Mouse (Mus musculus) hindbrain, embryonic 16.5 days (tissue): Measurements from ENCODE around the gene Axl. TPM values are rescaled to one million over a fixed set of nuclear protein-coding genes. Genes with fewer than 3 reads are reported as not detected.
A peak's percentile ranks its signal among the peaks of the same experiment; 100 is the strongest.

ENCODE experiments used
- ATAC-seq: fragments of 200-750 bp; cut with Nextera tagmentation; 2 replicates; pipeline ENCODE4 v1.8.0; 2017; ENCODE audit warnings: moderate TSS enrichment, moderate library complexity
- H3K27ac ChIP-seq: fragments of 300-500 bp; sonication (generic); 2 replicates; pipeline ENCODE4 v1.5.1; 2014; ENCODE audit warnings: low read depth, mild to moderate bottlenecking, control low read depth, low read length, moderate library complexity
- H3K27me3 ChIP-seq: fragments of 300-500 bp; sonication (generic); replicated peaks from 2 replicates; pipeline ENCODE4 v1.6.1; 2014; ENCODE audit warnings: low read length; ENCODE audit not compliant: control insufficient read depth, insufficient read depth
- H3K36me3 ChIP-seq: fragments of 300-500 bp; sonication (generic); 2 replicates; pipeline ENCODE4 v1.6.1; 2014; ENCODE audit warnings: mild to moderate bottlenecking, low read length, moderate library complexity, mixed read lengths; ENCODE audit not compliant: control insufficient read depth, insufficient read depth
- H3K4me1 ChIP-seq: fragments of 300-500 bp; sonication (generic); 2 replicates; pipeline ENCODE4 v1.6.1; 2014; ENCODE audit warnings: low read depth, low read length; ENCODE audit not compliant: control insufficient read depth, insufficient read depth
- H3K4me2 ChIP-seq: fragments of 300-500 bp; sonication (generic); 2 replicates; pipeline ENCODE4 v1.6.1; 2014; ENCODE audit warnings: mild to moderate bottlenecking, low read length, control low read depth, moderate library complexity
- H3K4me3 ChIP-seq: fragments of 300-500 bp; sonication (generic); 2 replicates; pipeline ENCODE4 v1.5.1; 2014; ENCODE audit warnings: mild to moderate bottlenecking, low read length, control low read depth, moderate library complexity
- H3K9ac ChIP-seq: fragments of 300-500 bp; sonication (generic); 2 replicates; pipeline ENCODE4 v1.6.1; 2014; ENCODE audit warnings: low read depth, mild to moderate bottlenecking, control low read depth, low read length, moderate library complexity
- H3K9me3 ChIP-seq: fragments of 300-500 bp; sonication (generic); 2 replicates; pipeline ENCODE4 v1.6.1; 2014; ENCODE audit warnings: mild to moderate bottlenecking, low read length, moderate library complexity; ENCODE audit not compliant: control insufficient read depth
- WGBS: fragments of 180-500 bp; shearing (Covaris S2); extraction: QIAGEN DNeasy Blood & Tissue Kit; methylation state at CpG from one replicate; pipeline ENCODE4 v1.1.7; 2014; 5-methylcytosine and 5-hydroxymethylcytosine counted together
- polyA plus RNA-seq: library from polyadenylated mRNA; unstranded; fragments of >200 nt; fragmentation: Nextera tagmentation; extraction: Ambion mirVana; gene quantifications from 2 replicates; pipeline ENCODE4 v1.2.1, GENCODE M21; 2015

The Axl gene
- polyA plus RNA-seq, 1 experiment from 2014 or later: 18.1 TPM

DNA sequence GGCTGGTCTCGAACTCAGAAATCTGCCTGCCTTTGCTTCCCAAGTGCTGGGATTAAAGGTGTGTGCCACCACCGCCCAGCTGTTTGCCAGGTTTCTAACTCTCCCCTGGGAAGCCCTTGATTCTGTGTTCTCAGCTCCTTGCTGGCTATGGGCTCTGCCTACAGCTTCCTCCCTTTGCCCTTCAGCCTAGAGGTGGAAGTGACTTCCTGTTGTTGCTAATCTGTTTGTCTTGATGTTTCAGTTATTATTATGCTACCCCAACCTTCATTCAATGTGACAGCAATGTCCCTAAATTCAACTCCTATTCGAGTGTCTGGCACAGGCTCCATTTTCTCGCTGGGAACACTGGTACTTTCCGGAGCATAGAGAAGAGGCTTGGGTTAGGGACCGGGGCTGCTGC is 22.4 kb downstream of the Axl start:
- Histone ChIP-seq H3K27me3 (no peaks in the 10 kb centered on the region), H3K9ac (no peak overlapping the region), H3K4me3 (no peak overlapping the region), H3K4me2 (no peak overlapping the region), H3K4me1 (no peaks in the 10 kb centered on the region), H3K36me3 (no peaks in the 10 kb centered on the region), H3K27ac (no peak overlapping the region), H3K9me3 (no peaks in the 10 kb centered on the region)
- 90% methylated on average over 6 of the region's 6 CpGs for WGBS
- ATAC-seq: no peak

DNA sequence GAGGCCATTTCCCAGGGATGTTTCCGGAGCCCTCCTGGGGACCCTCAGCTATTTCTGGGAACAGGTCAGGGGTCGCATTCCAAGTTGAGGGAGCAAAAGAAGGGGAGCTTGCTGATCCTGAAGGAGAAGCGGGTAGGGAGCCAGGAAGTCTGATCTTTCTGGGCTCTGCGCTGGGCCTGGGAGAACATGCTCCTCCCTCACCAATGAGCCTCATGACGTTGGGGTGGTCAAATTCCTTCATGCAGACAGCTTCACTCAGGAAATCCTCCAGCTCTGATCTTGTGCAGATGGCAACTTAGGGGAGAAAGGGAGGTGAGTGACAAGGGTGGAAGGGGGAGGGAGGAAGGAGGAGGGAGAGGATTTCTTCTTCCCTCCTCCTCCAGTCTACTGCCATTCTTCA is 24.3 kb downstream of the Axl start:
- no peak for ATAC-seq
- no peaks in the 10 kb centered on the region for H3K9me3 ChIP-seq
- no peak overlapping the region for H3K27ac ChIP-seq
- no peak overlapping the region for H3K4me3 ChIP-seq
- H3K27me3 ChIP-seq: no peaks in the 10 kb centered on the region
- 69% methylated on average over 5 of the region's 5 CpGs for WGBS
- H3K9ac ChIP-seq: no peak overlapping the region
- no peaks in the 10 kb centered on the region for H3K36me3 ChIP-seq
- H3K4me2 ChIP-seq: no peak overlapping the region
- no peaks in the 10 kb centered on the region for H3K4me1 ChIP-seq

- Histone ChIP-seq H3K27me3 (no peaks in the 10 kb centered on the region), H3K27ac (no peak overlapping the region), H3K36me3 (no peaks in the 10 kb centered on the region), H3K9me3 (no peaks in the 10 kb centered on the region), H3K4me3 (no peak overlapping the region), H3K9ac (no peak overlapping the region), H3K4me2 (no peak overlapping the region), H3K4me1 (no peaks in the 10 kb centered on the region)
- WGBS: 72% methylated on average over 11 of the region's 11 CpGs
- no peak for ATAC-seq
These were observed 24.8 kb downstream of the Axl start for GRCm38 (mm10) chr7:25763678-25764077.

DNA sequence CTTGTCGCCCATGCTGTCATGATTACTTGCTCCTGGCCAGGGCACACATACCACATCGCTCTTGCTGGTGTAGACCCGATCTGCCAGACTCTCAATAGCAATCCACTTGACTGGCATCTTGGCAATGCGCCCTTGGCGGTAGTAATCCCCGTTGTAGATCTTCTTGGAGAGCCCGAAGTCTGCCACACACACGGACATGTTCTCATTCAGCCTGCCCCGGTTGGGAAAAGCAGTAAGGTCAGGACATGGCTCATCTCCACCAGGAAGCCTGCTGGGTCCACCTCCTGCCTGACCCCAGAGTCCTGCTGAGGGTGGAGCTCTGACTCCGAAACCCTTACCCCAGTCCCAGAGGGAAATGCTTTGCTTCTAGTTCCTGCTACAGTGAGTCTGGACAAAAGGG is 27.2 kb downstream of the Axl start:
- no peak overlapping the region for H3K4me3 ChIP-seq
- ATAC-seq: no peak

GRCm38 (mm10) chr7:25756011-25756410 is 32.5 kb downstream of the Axl start:
- Histone ChIP-seq H3K4me1 (peaks cover 19% of the 10 kb centered on the region), H3K4me2 (peak overlapping the region; percentile 89), H3K36me3 (no peaks in the 10 kb centered on the region), H3K9me3 (no peaks in the 10 kb centered on the region), H3K27me3 (no peaks in the 10 kb centered on the region), H3K27ac (peak overlapping the region; percentile 98), H3K9ac (peak overlapping the region; percentile 47), H3K4me3 (peak overlapping the region; percentile 99)
- under 1% methylated on average over 18 of the region's 18 CpGs for WGBS
- ATAC-seq: peak; percentile 28

More for the DNA sequence above, 27.2 kb downstream of the Axl start:
- H3K4me1 ChIP-seq: no peaks in the 10 kb centered on the region; the same call in 1 of the 2 replicates
- H3K9ac ChIP-seq: no peak overlapping the region
- no peaks in the 10 kb centered on the region for H3K9me3 ChIP-seq
- no peaks in the 10 kb centered on the region for H3K27me3 ChIP-seq
- H3K36me3 ChIP-seq: no peaks in the 10 kb centered on the region
- no peak overlapping the region for H3K27ac ChIP-seq
- no peak overlapping the region for H3K4me2 ChIP-seq
- 61% methylated on average over 10 of the region's 10 CpGs for WGBS

- 0% methylated on average over 15 of the region's 15 CpGs for WGBS
- H3K4me3 ChIP-seq: peak overlapping the region; percentile 99
- H3K36me3 ChIP-seq: no peaks in the 10 kb centered on the region
- H3K9me3 ChIP-seq: no peaks in the 10 kb centered on the region
- peak overlapping the region; percentile 98 for H3K27ac ChIP-seq
- H3K4me1 ChIP-seq: peaks cover 19% of the 10 kb centered on the region
- H3K4me2 ChIP-seq: peak overlapping the region; percentile 89
- peak; percentile 56 for ATAC-seq
- H3K9ac ChIP-seq: peak overlapping the region; percentile 47
- H3K27me3 ChIP-seq: no peaks in the 10 kb centered on the region
These were observed 33.1 kb downstream of the Axl start for GRCm38 (mm10) chr7:25755468-25755833.

GRCm38 (mm10) chr7:25754738-25755467 is 33.6 kb downstream of the Axl start, which contains the start of gene Hnrnpul1:
TSS of gene Hnrnpul1 (minus strand) at chr7:25754757.
- Histone ChIP-seq H3K36me3 (peaks cover 3% of the 10 kb centered on the region), H3K27me3 (no peaks in the 10 kb centered on the region), H3K9me3 (no peaks in the 10 kb centered on the region), H3K4me3 (peak within 1 kb of the TSS; percentile 99), H3K4me2 (peak within 1 kb of the TSS; percentile 96), H3K27ac (peak within 1 kb of the TSS; percentile 98), H3K4me1 (peaks cover 19% of the 10 kb centered on the region), H3K9ac (peak within 1 kb of the TSS; percentile 99)
- under 1% methylated on average over 55 of the region's 55 CpGs for WGBS
- peak; percentile 96 for ATAC-seq

GRCm38 (mm10) chr7:25754439-25754737 is 34.1 kb downstream of the Axl start:
- Histone ChIP-seq H3K36me3 (peaks cover 8% of the 10 kb centered on the region), H3K4me3 (peak overlapping the region; percentile 99), H3K4me1 (peaks cover 19% of the 10 kb centered on the region), H3K27me3 (no peaks in the 10 kb centered on the region), H3K4me2 (peak overlapping the region; percentile 96), H3K27ac (peak overlapping the region; percentile 98), H3K9ac (peak overlapping the region; percentile 99), H3K9me3 (no peaks in the 10 kb centered on the region)
- 0% methylated on average over 14 of the region's 30 CpGs for WGBS
- no peak for ATAC-seq

DNA sequence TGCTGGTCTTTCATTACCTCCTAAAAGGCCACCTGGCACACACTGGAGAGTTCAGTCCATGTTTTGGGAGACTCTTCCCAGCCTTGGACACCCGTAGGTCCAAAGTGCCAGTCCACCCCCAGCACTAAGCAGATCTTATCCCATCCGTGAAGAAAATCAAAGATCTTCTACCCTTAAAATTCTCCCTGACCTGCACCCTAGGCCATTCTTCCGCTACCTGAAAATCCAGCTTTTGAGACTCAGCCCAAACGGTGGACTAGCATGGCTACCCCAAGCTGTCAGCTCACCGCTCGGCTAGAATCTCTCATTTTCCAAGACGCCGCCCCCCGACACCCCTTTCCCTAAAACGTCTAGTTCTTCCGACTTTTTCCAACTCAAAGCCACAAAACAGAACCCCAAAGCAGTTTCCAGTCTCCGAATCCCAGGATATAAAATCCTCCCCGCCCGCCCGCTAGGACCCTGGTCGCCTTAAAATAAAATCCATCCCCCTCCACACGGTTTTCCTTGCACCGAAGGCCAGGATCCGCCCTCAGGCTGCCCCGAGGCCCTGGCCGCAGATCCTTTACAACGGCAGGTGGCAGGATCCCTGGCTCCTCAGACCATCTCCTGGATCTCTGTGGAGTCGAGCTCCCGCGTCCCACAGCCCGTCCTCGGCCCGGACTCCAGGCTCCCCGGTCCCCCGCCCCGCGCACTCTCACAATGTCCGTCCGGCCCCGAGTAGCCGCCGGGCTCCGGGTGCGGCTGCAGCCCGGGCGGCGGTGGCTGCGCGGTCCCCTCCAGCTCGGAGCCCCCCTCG is 34.7 kb downstream of the Axl start:
- no peaks in the 10 kb centered on the region for H3K9me3 ChIP-seq
- 2% methylated on average over 42 of the region's 46 CpGs for WGBS
- peak overlapping the region; percentile 96 for H3K4me2 ChIP-seq
- peaks cover 19% of the 10 kb centered on the region for H3K4me1 ChIP-seq
- ATAC-seq: no peak; the same call in 1 of the 2 replicates
- no peaks in the 10 kb centered on the region for H3K27me3 ChIP-seq
- peak overlapping the region; percentile 98 for H3K27ac ChIP-seq
- H3K9ac ChIP-seq: peak overlapping the region; percentile 99
- peaks cover 12% of the 10 kb centered on the region for H3K36me3 ChIP-seq
- H3K4me3 ChIP-seq: peak overlapping the region; percentile 99
